Mouse (Mus musculus) megakaryocyte, embryonic 14.5 days (primary cell): Measurements from ENCODE around the gene Aes. TPM values are rescaled to one million over a fixed set of nuclear protein-coding genes. Genes with fewer than 3 reads are reported as not detected.

Experiments
- H3K27me3 ChIP-seq: replicated peaks from 2 replicates; pipeline ENCODE3; 2012; ENCODE audit warnings: inconsistent platforms
- H3K36me3 ChIP-seq: replicated peaks from 2 replicates; pipeline ENCODE3; 2012; ENCODE audit warnings: low read length, inconsistent platforms, mixed read lengths
- H3K4me1 ChIP-seq: 2 replicates; pipeline ENCODE4 v1.6.1; 2012; ENCODE audit warnings: inconsistent platforms
- H3K4me3 ChIP-seq: replicated peaks from 2 replicates; pipeline ENCODE3; 2012; ENCODE audit warnings: moderate library complexity, mild to moderate bottlenecking, inconsistent platforms
- H3K9me3 ChIP-seq: 2 replicates; pipeline ENCODE4 v1.6.1; 2012; ENCODE audit warnings: inconsistent platforms
- FLI1 ChIP-seq: IDR thresholded peaks from 2 replicates; pipeline ENCODE4 v1.6.1; 2012; ENCODE audit warnings: low read length, inconsistent platforms, mixed read lengths
- GATA1 ChIP-seq: IDR thresholded peaks from 3 replicates; pipeline ENCODE4 v1.6.1; 2012; ENCODE audit warnings: mixed read lengths, low read length, inconsistent platforms, borderline replicate concordance
- polyA plus RNA-seq: library from polyadenylated mRNA; stranded (reverse); fragments of >175 nt; gene quantifications from 2 replicates; pipeline ENCODE4 v1.2.3, GENCODE M21; 2012; ENCODE audit warnings: low replicate concordance; ENCODE audit not compliant: insufficient read depth

Gene Aes
- polyA plus RNA-seq, 1 experiment, result 2,412 TPM

- Histone ChIP-seq H3K9me3 (no peaks in the 10 kb centered on the region), H3K4me1 (peaks cover 84% of the 10 kb centered on the region), H3K36me3 (peaks cover 68% of the 10 kb centered on the region), H3K4me3 (no peak overlapping the region), H3K27me3 (no peaks in the 10 kb centered on the region)
- TF ChIP-seq GATA1, result no peak
- TF ChIP-seq FLI1, result no peak
Observed at GRCm38 (mm10) chr10:81565257-81566228, 6.3 kb downstream of the Aes start.

- TF ChIP-seq GATA1 (no peak), FLI1 (no peak)
- peaks cover 42% of the 10 kb centered on the region for H3K36me3 ChIP-seq
- H3K9me3 ChIP-seq, result no peaks in the 10 kb centered on the region
- H3K4me3 ChIP-seq, result peak overlapping the region; percentile 65
- peaks cover 78% of the 10 kb centered on the region for H3K4me1 ChIP-seq
- H3K27me3 ChIP-seq, result peaks cover 14% of the 10 kb centered on the region
Observed at GRCm38 (mm10) chr10:81568381-81569191, 9.3 kb downstream of the Aes start.

GRCm38 (mm10) chr10:81569507-81570237 is 10.4 kb downstream of the Aes start:
- H3K4me3 ChIP-seq, result peak overlapping the region; percentile 2
- TF ChIP-seq GATA1, result no peak
- TF ChIP-seq FLI1, result no peak
- H3K36me3 ChIP-seq, result peaks cover 32% of the 10 kb centered on the region
- H3K4me1 ChIP-seq, result peaks cover 76% of the 10 kb centered on the region
- H3K9me3 ChIP-seq, result 0 out of 2 replicates have a peak, but pooled peaks cover 4% of the 10 kb centered on the region
- H3K27me3 ChIP-seq, result peaks cover 24% of the 10 kb centered on the region

DNA sequence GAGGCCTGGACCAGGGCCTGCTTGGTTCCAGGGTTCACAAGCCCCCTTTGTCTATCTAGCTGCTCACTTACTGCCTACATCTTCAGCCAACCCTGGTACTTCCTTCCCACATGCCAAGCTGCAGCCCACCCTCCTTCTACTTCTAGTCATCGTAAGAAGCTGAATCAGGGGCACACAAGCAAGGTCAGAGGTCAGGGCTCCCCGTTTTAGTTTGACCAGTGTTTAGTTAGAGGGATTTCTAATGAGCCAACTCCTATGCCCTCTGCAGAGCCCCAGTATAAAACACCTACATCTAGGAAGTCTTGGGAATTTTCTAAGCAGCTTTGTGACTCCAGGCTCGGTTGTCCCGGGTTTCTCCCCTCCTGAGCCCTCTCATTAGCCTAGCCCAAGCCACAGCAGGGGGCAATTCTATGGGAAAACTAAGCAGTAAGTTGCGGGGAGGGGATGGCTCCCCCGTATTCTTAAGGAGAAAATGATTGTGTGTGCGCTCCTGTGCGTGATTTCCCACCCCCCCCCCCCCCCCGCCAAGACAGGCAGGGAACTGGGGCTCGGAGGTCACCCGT is 11.0 kb downstream of the Aes start:
- Histone ChIP-seq H3K27me3 (peaks cover 29% of the 10 kb centered on the region), H3K9me3 (0 out of 2 replicates have a peak, but pooled peaks cover 4% of the 10 kb centered on the region), H3K4me1 (peaks cover 77% of the 10 kb centered on the region), H3K36me3 (peaks cover 25% of the 10 kb centered on the region), H3K4me3 (peak overlapping the region; percentile 92)
- TF ChIP-seq FLI1 (no peak), GATA1 (no peak)

DNA sequence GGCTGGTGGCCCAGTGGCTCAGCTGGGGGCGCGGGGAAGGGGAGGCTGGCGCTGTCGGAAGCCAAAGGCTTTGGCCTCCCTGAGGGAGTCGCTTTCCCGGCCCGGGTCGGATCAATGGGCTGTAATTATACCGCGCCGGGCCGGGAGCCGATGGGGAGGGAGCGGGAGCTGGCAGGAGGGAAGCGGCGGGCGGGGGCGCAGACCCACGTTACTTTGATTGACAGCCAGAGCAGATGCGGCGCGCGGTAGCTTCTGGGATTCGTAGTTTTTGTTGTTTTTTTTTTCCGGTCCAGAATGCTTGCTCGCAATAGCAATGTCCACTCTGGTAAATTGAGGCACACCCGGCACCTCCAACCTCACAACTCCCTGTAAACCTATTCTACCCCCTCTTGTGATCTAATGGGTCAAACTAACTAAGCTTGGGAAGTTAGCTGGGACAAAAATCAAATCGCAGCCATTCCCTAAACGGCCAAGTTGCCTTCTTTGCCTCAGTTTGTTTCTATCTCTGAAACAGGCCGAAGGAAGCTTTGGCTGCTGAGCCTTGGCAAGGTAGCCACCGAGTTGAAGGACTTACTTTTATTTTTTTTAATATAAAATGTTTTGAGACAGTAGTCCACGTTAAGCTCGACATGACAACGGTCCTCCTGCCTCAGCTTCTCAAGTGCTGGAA is 11.7 kb downstream of the Aes start:
- Histone ChIP-seq H3K4me1 (peaks cover 78% of the 10 kb centered on the region), H3K9me3 (0 out of 2 replicates have a peak, but pooled peaks cover 4% of the 10 kb centered on the region), H3K4me3 (peak overlapping the region; percentile 92), H3K36me3 (peaks cover 19% of the 10 kb centered on the region), H3K27me3 (peaks cover 36% of the 10 kb centered on the region)
- TF ChIP-seq GATA1, result no peak
- TF ChIP-seq FLI1, result no peak

- H3K4me1 ChIP-seq, result peaks cover 84% of the 10 kb centered on the region
Observed at GRCm38 (mm10) chr10:81571501-81571876, 12.2 kb downstream of the Aes start.

DNA sequence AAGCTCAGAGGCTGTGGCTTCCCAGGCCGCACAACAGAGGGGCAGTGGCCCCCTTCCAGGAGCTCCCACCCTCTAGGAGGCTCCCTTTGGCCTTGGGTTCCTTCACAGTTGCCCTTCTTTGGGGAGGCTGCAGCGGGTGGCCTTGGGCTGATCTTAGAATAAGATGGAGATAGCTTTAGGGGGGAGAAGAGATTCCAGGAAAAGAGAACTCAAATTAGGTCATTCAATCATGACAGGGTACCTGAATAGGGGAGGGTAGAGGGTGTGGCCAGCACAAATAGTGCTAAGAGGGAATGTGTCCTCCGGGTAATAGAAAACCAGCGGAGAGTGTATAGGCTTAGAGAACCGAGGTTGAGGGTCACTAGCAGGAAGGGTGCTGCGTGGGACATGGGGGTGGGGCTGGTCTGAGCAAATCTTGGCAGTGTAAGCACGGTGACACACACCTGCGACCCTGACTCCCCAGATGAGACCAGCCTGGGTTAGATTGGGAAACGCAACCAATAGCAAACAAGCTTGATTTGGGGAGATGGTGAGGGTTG is 12.9 kb downstream of the Aes start:
- H3K4me3 ChIP-seq, result peak overlapping the region; percentile 92
- peaks cover 8% of the 10 kb centered on the region for H3K36me3 ChIP-seq
- H3K9me3 ChIP-seq, result 0 out of 2 replicates have a peak, but pooled peaks cover 6% of the 10 kb centered on the region
- TF ChIP-seq FLI1 (no peak), GATA1 (no peak)
- peaks cover 48% of the 10 kb centered on the region for H3K27me3 ChIP-seq
- peaks cover 84% of the 10 kb centered on the region for H3K4me1 ChIP-seq

More at GRCm38 (mm10) chr10:81571501-81571876, 12.2 kb downstream of the Aes start:
- TF ChIP-seq GATA1, result no peak
- TF ChIP-seq FLI1, result no peak
- H3K9me3 ChIP-seq, result 0 out of 2 replicates have a peak, but pooled peaks cover 4% of the 10 kb centered on the region
- H3K36me3 ChIP-seq, result peaks cover 13% of the 10 kb centered on the region
- peak overlapping the region; percentile 92 for H3K4me3 ChIP-seq
- H3K27me3 ChIP-seq, result peaks cover 41% of the 10 kb centered on the region

- Histone ChIP-seq H3K9me3 (peaks cover 13% of the 10 kb centered on the region; the same call in 1 of the 2 replicates), H3K27me3 (peaks cover 53% of the 10 kb centered on the region), H3K36me3 (peaks cover 7% of the 10 kb centered on the region), H3K4me1 (peaks cover 82% of the 10 kb centered on the region), H3K4me3 (no peak overlapping the region)
- TF ChIP-seq FLI1, result no peak
- no peak for TF ChIP-seq GATA1
Observed at GRCm38 (mm10) chr10:81572975-81573374, 13.7 kb downstream of the Aes start.
